Mouse (Mus musculus) liver, embryonic 13.5 days (tissue): ENCODE data around the gene Gm20521. TPM values are rescaled to one million over a fixed set of nuclear protein-coding genes. Genes with fewer than 3 reads are reported as not detected.

Experiments
- polyA plus RNA-seq: library from polyadenylated mRNA; unstranded; fragments of >200 nt; fragmentation: Nextera tagmentation; extraction: Ambion mirVana; gene quantifications from 2 replicates; pipeline ENCODE4 v1.2.1, GENCODE M21; 2015

The Gm20521 gene
- polyA plus RNA-seq, 1 experiment from 2014 or later, result 0.09 TPM

Other genes starting within 250 kb of the Gm20521 start
- not detected in 2 replicates for gene Gm17606, start 242.5 kb upstream of the Gm20521 start, polyA plus RNA-seq
- 0.25 and 0.38 TPM in 2 replicates for gene Cdh24, start 242.1 kb upstream of the Gm20521 start, polyA plus RNA-seq
- gene 1700123O20Rik, start 197.2 kb upstream of the Gm20521 start, polyA plus RNA-seq, result 46.3 and 51.6 TPM in 2 replicates
- gene Acin1, start 196.5 kb upstream of the Gm20521 start, polyA plus RNA-seq, result 62.5 and 68.7 TPM in 2 replicates
- gene Gm29776, start 184.6 kb upstream of the Gm20521 start, polyA plus RNA-seq, result 0.03 and 0.05 TPM in 2 replicates
- gene Cebpe, start 171.3 kb upstream of the Gm20521 start, polyA plus RNA-seq, result 3.4 and 3.5 TPM in 2 replicates
- 2.1 and 3.6 TPM in 2 replicates for gene Slc7a8, start 101.5 kb upstream of the Gm20521 start, polyA plus RNA-seq
- not detected in 2 replicates for gene Rnf212b, start 69.3 kb upstream of the Gm20521 start, polyA plus RNA-seq
- gene Homez, start 12.5 kb upstream of the Gm20521 start, polyA plus RNA-seq, result 2.2 TPM in 2 replicates
- gene Ppp1r3e, start 5.9 kb upstream of the Gm20521 start, polyA plus RNA-seq, result 0.41 and 0.50 TPM in 2 replicates
- 0.57 and 0.62 TPM in 2 replicates for gene Bcl2l2, start 64 bp upstream of the Gm20521 start, polyA plus RNA-seq
- gene Pabpn1, start 9.1 kb downstream of the Gm20521 start, polyA plus RNA-seq, result 53.9 and 59.1 TPM in 2 replicates
- gene Slc22a17, start 29.7 kb downstream of the Gm20521 start, polyA plus RNA-seq, result 2.0 and 2.1 TPM in 2 replicates
- gene Efs, start 42.7 kb downstream of the Gm20521 start, polyA plus RNA-seq, result 0.71 TPM in 2 replicates
- not detected in 2 replicates for gene Il25, start 49.3 kb downstream of the Gm20521 start, polyA plus RNA-seq
- gene Cmtm5, start 52.8 kb downstream of the Gm20521 start, polyA plus RNA-seq, result 0.20 TPM in 1 of 2 replicates, not detected in the other
- 0.69 and 2.9 TPM in 2 replicates for gene Myh6, start 83.5 kb downstream of the Gm20521 start, polyA plus RNA-seq
- gene Gm17428, start 93.5 kb downstream of the Gm20521 start, polyA plus RNA-seq, result not detected in 2 replicates
- gene Myh7, start 111.2 kb downstream of the Gm20521 start, polyA plus RNA-seq, result 0.98 and 6.2 TPM in 2 replicates
- 55.5 and 61.8 TPM in 2 replicates for gene Ngdn, start 132.0 kb downstream of the Gm20521 start, polyA plus RNA-seq
- 1.1 and 1.2 TPM in 2 replicates for gene Zfhx2, start 208.9 kb downstream of the Gm20521 start, polyA plus RNA-seq
- gene Thtpa, start 211.3 kb downstream of the Gm20521 start, polyA plus RNA-seq, result 5.5 TPM in 2 replicates
- 26.1 and 27.6 TPM in 2 replicates for gene Ap1g2, start 223.2 kb downstream of the Gm20521 start, polyA plus RNA-seq
- gene Jph4, start 233.5 kb downstream of the Gm20521 start, polyA plus RNA-seq, result 0.06 and 0.07 TPM in 2 replicates